Mouse (Mus musculus) urinary bladder, postnatal 0 days (tissue): ENCODE results near the gene Olfr775. TPM values are rescaled to one million over a fixed set of nuclear protein-coding genes. Genes with fewer than 3 reads are reported as not detected.

Experiments
- polyA plus RNA-seq: library from polyadenylated mRNA; unstranded; fragments of >200 nt; fragmentation: Nextera tagmentation; extraction: Ambion mirVana; gene quantifications from 2 replicates; pipeline ENCODE4 v1.2.1, GENCODE M21; 2015

Gene Olfr775
- not detected in 2 replicates for polyA plus RNA-seq

GRCm38 (mm10) chr10:129248112-129248511 lies at the start of gene Olfr775:
Gene Olfr775, plus strand, starts transcription at chr10:129248412.

GRCm38 (mm10) chr10:129235904-129236303 lies 12.3 kb upstream of the Olfr775 start, which contains the start of gene Olfr774:
Gene Olfr774, plus strand, starts transcription at chr10:129236204.

GRCm38 (mm10) chr10:129258827-129259226 lies 10.6 kb downstream of the Olfr775 start, which contains the start of gene Olfr776:
Gene Olfr776, plus strand, starts transcription at chr10:129259127.

GRCm38 (mm10) chr10:129271081-129271535 lies 22.9 kb downstream of the Olfr775 start, which contains the start of gene Olfr777:
Gene Olfr777, minus strand, starts transcription at chr10:129271485.

Other genes with a start within 250 kb of the Olfr775 start
- not detected in 2 replicates for gene Olfr763, start 237.6 kb upstream of the Olfr775 start, polyA plus RNA-seq
- not detected in 2 replicates for gene Olfr764-ps1, start 208.5 kb upstream of the Olfr775 start, polyA plus RNA-seq
- gene Olfr765, start 198.4 kb upstream of the Olfr775 start, polyA plus RNA-seq, result not detected in 2 replicates
- gene Olfr766-ps1, start 179.4 kb upstream of the Olfr775 start, polyA plus RNA-seq, result not detected in 2 replicates
- gene Olfr767, start 165.5 kb upstream of the Olfr775 start, polyA plus RNA-seq, result not detected in 2 replicates
- gene Olfr768, start 149.0 kb upstream of the Olfr775 start, polyA plus RNA-seq, result not detected in 2 replicates
- not detected in 2 replicates for gene Olfr769, start 130.6 kb upstream of the Olfr775 start, polyA plus RNA-seq
- gene Olfr770, start 109.4 kb upstream of the Olfr775 start, polyA plus RNA-seq, result not detected in 2 replicates
- gene Olfr771, start 83.7 kb upstream of the Olfr775 start, polyA plus RNA-seq, result not detected in 2 replicates
- not detected in 2 replicates for gene Olfr772, start 70.5 kb upstream of the Olfr775 start, polyA plus RNA-seq
- gene Olfr773, start 61.0 kb upstream of the Olfr775 start, polyA plus RNA-seq, result not detected in 2 replicates
- not detected in 2 replicates for gene Olfr774, start 12.2 kb upstream of the Olfr775 start, polyA plus RNA-seq
- not detected in 2 replicates for gene Olfr776, start 10.7 kb downstream of the Olfr775 start, polyA plus RNA-seq
- gene Olfr777, start 23.1 kb downstream of the Olfr775 start, polyA plus RNA-seq, result not detected in 2 replicates
- not detected in 2 replicates for gene Olfr780, start 69.7 kb downstream of the Olfr775 start, polyA plus RNA-seq
- gene Olfr781, start 80.4 kb downstream of the Olfr775 start, polyA plus RNA-seq, result not detected in 2 replicates
- gene Olfr782, start 100.4 kb downstream of the Olfr775 start, polyA plus RNA-seq, result not detected in 2 replicates
- gene Olfr784, start 135.7 kb downstream of the Olfr775 start, polyA plus RNA-seq, result not detected in 2 replicates
- not detected in 2 replicates for gene Olfr785, start 157.0 kb downstream of the Olfr775 start, polyA plus RNA-seq
- gene Olfr786, start 178.9 kb downstream of the Olfr775 start, polyA plus RNA-seq, result not detected in 2 replicates
- gene Olfr787, start 213.4 kb downstream of the Olfr775 start, polyA plus RNA-seq, result not detected in 2 replicates
- not detected in 2 replicates for gene Olfr788, start 222.6 kb downstream of the Olfr775 start, polyA plus RNA-seq
- gene Olfr789, start 236.3 kb downstream of the Olfr775 start, polyA plus RNA-seq, result not detected in 2 replicates